Mouse (Mus musculus): Measurements from ENCODE around the gene Methig1.
A peak's percentile ranks its signal among the peaks of the same experiment; 100 is the strongest.
"Not testable (repeated sequence)": the region's sequence is repeated elsewhere in the genome, so short reads cannot be mapped to it uniquely, and the experiment has no call there.

Gene Methig1

GRCm38 (mm10) chr15:100337847-100338246, 15.1 kb upstream of the Methig1 start:
- DNase-seq (ENCODE audit: inconsistent ontology term): not testable (repeated sequence)

GRCm38 (mm10) chr15:100341314-100341980, 11.5 kb upstream of the Methig1 start:
- peak; percentile 63 for DNase-seq (ENCODE audit: inconsistent ontology term)

GRCm38 (mm10) chr15:100345484-100345883, 7.5 kb upstream of the Methig1 start:
- DNase-seq (ENCODE audit: inconsistent ontology term): no peak

- DNase-seq (ENCODE audit: inconsistent ontology term): no peak
Observed at GRCm38 (mm10) chr15:100346761-100347160, 6.2 kb upstream of the Methig1 start.

- no peak for DNase-seq (ENCODE audit: inconsistent ontology term)
Observed at GRCm38 (mm10) chr15:100349496-100349895, 3.5 kb upstream of the Methig1 start.

- DNase-seq (ENCODE audit: inconsistent ontology term): no peak
Observed at GRCm38 (mm10) chr15:100351501-100352060, 1.4 kb upstream of the Methig1 start.

- DNase-seq (ENCODE audit: inconsistent ontology term): not testable (repeated sequence)
Observed at GRCm38 (mm10) chr15:100353399-100353798, 450 bp downstream of the Methig1 start.

GRCm38 (mm10) chr15:100355876-100356275, 2.9 kb downstream of the Methig1 start:
- DNase-seq (ENCODE audit: inconsistent ontology term): no peak

GRCm38 (mm10) chr15:100364242-100364641, 11.3 kb downstream of the Methig1 start, which contains the start of gene Higd1c:
Gene Higd1c, plus strand, starts transcription at chr15:100364542.
- no peak for DNase-seq (ENCODE audit: inconsistent ontology term)

GRCm38 (mm10) chr15:100365967-100366366, 13.0 kb downstream of the Methig1 start:
- not testable (repeated sequence) for DNase-seq (ENCODE audit: inconsistent ontology term)

GRCm38 (mm10) chr15:100367119-100367518, 14.2 kb downstream of the Methig1 start:
- no peak for DNase-seq (ENCODE audit: inconsistent ontology term)

GRCm38 (mm10) chr15:100375066-100375465, 22.1 kb downstream of the Methig1 start:
- DNase-seq (ENCODE audit: inconsistent ontology term): peak; percentile 11

- not testable (repeated sequence) for DNase-seq (ENCODE audit: inconsistent ontology term)
Observed at GRCm38 (mm10) chr15:100377847-100378505, 25.0 kb downstream of the Methig1 start.

- no peak for DNase-seq (ENCODE audit: inconsistent ontology term)
Observed at GRCm38 (mm10) chr15:100379658-100380057, 26.7 kb downstream of the Methig1 start.

- no peak for DNase-seq (ENCODE audit: inconsistent ontology term)
Observed at GRCm38 (mm10) chr15:100380104-100380503, 27.2 kb downstream of the Methig1 start.

GRCm38 (mm10) chr15:100385705-100386104, 32.8 kb downstream of the Methig1 start:
- DNase-seq (ENCODE audit: inconsistent ontology term): no peak

- DNase-seq (ENCODE audit: inconsistent ontology term): no peak
Observed at GRCm38 (mm10) chr15:100387544-100388223, 34.7 kb downstream of the Methig1 start.

GRCm38 (mm10) chr15:100388224-100388835, 35.4 kb downstream of the Methig1 start:
- DNase-seq (ENCODE audit: inconsistent ontology term): no peak

GRCm38 (mm10) chr15:100388886-100389285, 35.9 kb downstream of the Methig1 start:
- peak; percentile 9 for DNase-seq (ENCODE audit: inconsistent ontology term)

- no peak for DNase-seq (ENCODE audit: inconsistent ontology term)
Observed at GRCm38 (mm10) chr15:100391066-100391465, 38.1 kb downstream of the Methig1 start.

GRCm38 (mm10) chr15:100391599-100391998, 38.6 kb downstream of the Methig1 start:
- DNase-seq (ENCODE audit: inconsistent ontology term): no peak

GRCm38 (mm10) chr15:100393016-100393415, 40.1 kb downstream of the Methig1 start:
- DNase-seq (ENCODE audit: inconsistent ontology term): no peak

All from Muller cell, postnatal 12 days (primary cell).